Mouse (Mus musculus): Measurements from ENCODE around the gene Caly. TPM values are rescaled to one million over a fixed set of nuclear protein-coding genes. Genes with fewer than 3 reads are reported as not detected.
A peak's percentile ranks its signal among the peaks of the same experiment; 100 is the strongest.

Gene Caly
- polyA plus RNA-seq, 1 experiment from 2014 or later, result 2.0 TPM

DNA sequence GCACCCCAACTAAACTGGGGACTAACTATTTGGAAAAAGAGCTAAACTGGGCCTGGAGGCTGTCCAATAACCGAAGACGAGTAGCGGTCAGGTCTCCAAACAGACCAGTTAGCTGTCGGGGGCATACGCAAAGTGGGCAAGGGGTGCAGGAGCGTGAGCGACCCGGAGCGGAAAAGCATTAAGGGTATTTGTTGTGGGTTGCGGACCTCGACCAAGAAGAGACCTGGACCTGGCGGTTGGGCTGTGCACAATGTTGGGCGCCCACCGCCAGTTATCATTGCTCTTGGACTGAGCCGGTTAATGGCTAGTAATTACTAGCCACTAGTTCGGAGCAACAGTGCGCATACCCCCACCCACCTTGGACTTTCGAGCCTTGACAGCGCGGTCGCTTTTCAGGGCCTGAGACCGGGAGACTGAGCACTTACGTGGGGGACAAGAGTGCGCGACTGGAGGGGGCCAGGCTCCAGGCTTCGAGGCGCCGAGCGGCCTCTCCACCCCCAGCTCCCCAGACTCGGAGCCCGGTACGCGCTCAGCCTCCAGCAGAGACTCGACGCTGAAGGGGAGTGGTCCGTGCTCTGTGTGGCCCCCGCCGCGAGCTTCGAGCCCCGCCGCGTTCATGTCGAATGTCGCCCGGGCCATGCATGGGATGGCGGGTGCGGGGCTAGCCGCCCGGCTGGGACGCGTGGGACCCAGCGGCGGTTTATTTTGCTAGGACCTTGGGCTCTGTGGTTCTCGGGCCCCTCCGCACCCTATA, 33.8 kb downstream of the Caly start, which contains the start of gene Msx3:
Gene Msx3, minus strand, starts transcription at position 729 of the 754 bp plus-strand sequence.
- Histone ChIP-seq H3K9me3 (replicated peaks) (no peaks in the 10 kb centered on the region), H3K4me1 (peaks cover 31% of the 10 kb centered on the region), H3K4me3 (peak within 1 kb of the TSS; percentile 51), H3K27me3 (ENCODE audit: low read depth, poor library complexity, severe bottlenecking) (peaks cover 100% of the 10 kb centered on the region), H3K36me3 (no peaks in the 10 kb centered on the region), H3K27ac (replicated peaks) (0 out of 2 replicates have a peak within 1 kb of the TSS, but pooled peaks have one; percentile 38)
- no peak for DNase-seq (ENCODE audit: low spot score)
- WGBS, result under 1% methylated on average over 56 of the region's 56 CpGs

DNA sequence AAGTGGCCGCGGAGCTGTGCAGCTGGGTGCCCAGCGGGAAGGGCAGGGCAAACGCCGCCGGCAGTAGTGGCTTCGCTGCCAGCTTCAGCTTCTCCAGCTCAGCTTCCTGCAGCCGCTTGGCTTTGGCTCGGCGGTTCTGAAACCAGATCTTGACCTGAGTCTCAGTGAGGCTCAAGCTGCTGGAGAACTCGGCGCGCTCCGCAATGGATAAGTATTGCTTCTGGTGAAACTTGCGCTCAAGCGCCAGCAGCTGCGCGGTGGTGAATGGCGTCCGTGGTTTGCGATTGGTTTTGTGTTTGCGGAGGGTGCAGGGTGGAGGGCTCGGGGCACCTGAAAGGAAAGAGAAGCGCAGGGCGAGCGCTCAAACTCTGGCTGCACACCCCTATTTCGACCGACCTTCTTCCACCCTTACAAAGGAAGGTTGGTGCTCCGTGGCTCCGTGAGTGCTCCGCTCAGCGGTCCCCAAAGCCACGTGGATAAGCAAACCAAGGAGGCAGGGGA, 34.5 kb downstream of the Caly start:
- H3K4me1 ChIP-seq, result peaks cover 31% of the 10 kb centered on the region
- H3K27ac ChIP-seq (replicated peaks), result peak overlapping the region; percentile 38; the same call in 1 of the 2 replicates
- H3K27me3 ChIP-seq (ENCODE audit: low read depth, poor library complexity, severe bottlenecking), result peaks cover 100% of the 10 kb centered on the region
- no peaks in the 10 kb centered on the region for H3K36me3 ChIP-seq
- DNase-seq (ENCODE audit: low spot score), result peak; percentile 61
- H3K9me3 ChIP-seq (replicated peaks), result no peaks in the 10 kb centered on the region
- H3K4me3 ChIP-seq, result peak overlapping the region; percentile 51
- 0% methylated on average over 33 of the region's 33 CpGs for WGBS

DNA sequence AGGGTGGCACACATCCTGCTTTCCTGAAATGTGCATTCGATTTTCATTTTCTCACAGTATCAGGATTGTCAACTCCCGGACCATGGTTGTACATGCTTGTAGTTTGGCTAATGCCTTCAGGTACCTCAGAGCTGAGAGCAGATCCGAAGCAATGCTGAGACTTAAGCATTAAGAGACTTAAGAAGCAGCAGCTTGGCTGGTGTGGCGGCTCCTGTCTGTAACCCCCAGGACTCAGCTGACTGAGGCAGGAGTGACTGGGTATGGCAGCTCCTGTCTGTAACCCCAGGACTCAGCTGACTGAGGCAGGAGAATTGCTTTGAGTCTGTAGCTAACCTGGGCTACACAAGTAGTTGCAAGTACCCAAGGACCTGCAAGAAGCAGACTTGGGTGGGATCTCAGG, 36.8 kb downstream of the Caly start:
- Histone ChIP-seq H3K4me1 (peaks cover 27% of the 10 kb centered on the region), H3K27ac (replicated peaks) (no peak overlapping the region), H3K9me3 (replicated peaks) (no peaks in the 10 kb centered on the region), H3K4me3 (no peak overlapping the region), H3K27me3 (ENCODE audit: low read depth, poor library complexity, severe bottlenecking) (peaks cover 88% of the 10 kb centered on the region), H3K36me3 (peaks cover 6% of the 10 kb centered on the region)
- no peak for DNase-seq (ENCODE audit: low spot score)
- 70% methylated on average over 4 of the region's 4 CpGs for WGBS

DNA sequence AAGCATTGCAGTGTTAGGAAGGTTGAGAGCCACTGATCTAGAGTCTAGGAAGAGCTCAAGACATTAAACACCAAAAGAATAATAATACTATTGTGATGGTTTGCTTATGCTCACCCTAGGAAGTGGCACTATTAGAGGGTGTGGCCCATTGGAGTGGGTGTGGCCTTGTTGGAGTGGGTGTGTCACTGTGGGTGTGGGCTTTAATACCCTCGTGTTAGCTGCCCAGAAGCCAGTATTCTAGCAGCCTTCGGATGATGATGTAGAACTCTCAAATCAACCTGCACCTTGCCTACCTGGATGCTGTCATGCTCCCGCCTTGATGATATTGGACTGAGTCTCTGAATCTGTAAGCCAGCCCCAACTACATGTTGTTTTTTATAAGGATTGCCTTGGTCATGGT, 39.6 kb downstream of the Caly start:
- WGBS, result 72% methylated on average over 3 of the region's 3 CpGs
- no peak for DNase-seq (ENCODE audit: low spot score)
- H3K4me3 ChIP-seq, result no peak overlapping the region
- H3K27ac ChIP-seq (replicated peaks), result no peak overlapping the region
- H3K36me3 ChIP-seq, result peaks cover 29% of the 10 kb centered on the region
- H3K27me3 ChIP-seq (ENCODE audit: low read depth, poor library complexity, severe bottlenecking), result peaks cover 71% of the 10 kb centered on the region
- H3K9me3 ChIP-seq (replicated peaks), result no peaks in the 10 kb centered on the region
- peaks cover 4% of the 10 kb centered on the region for H3K4me1 ChIP-seq

DNA sequence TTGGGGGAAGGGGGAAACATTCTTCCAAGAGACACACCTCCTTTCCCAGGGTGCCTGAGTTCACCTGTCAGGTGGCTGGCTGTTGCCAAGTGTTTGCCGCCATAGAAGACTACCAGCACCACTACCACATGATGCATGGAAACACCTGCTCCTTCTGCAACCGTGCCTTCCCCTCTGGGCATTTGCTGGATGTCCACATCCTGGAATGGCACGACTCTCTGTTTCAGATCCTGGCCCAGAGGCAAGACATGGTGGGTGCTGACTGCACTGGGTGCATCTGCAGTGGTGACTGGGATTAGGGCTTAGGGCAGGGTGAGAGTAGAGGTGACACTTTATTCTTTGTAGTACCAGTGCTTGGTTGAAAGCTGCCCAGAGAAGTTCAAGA, 45.2 kb downstream of the Caly start:
- H3K9me3 ChIP-seq (replicated peaks), result no peaks in the 10 kb centered on the region
- H3K36me3 ChIP-seq, result peaks cover 47% of the 10 kb centered on the region
- peak; percentile 11 for DNase-seq (ENCODE audit: low spot score)
- peaks cover 29% of the 10 kb centered on the region for H3K4me1 ChIP-seq
- H3K4me3 ChIP-seq, result peak overlapping the region; percentile 74
- 69% methylated on average over 3 of the region's 3 CpGs for WGBS
- H3K27ac ChIP-seq (replicated peaks), result no peak overlapping the region
- peaks cover 24% of the 10 kb centered on the region; the same call in 1 of the 2 replicates for H3K27me3 ChIP-seq (ENCODE audit: low read depth, poor library complexity, severe bottlenecking)

DNA sequence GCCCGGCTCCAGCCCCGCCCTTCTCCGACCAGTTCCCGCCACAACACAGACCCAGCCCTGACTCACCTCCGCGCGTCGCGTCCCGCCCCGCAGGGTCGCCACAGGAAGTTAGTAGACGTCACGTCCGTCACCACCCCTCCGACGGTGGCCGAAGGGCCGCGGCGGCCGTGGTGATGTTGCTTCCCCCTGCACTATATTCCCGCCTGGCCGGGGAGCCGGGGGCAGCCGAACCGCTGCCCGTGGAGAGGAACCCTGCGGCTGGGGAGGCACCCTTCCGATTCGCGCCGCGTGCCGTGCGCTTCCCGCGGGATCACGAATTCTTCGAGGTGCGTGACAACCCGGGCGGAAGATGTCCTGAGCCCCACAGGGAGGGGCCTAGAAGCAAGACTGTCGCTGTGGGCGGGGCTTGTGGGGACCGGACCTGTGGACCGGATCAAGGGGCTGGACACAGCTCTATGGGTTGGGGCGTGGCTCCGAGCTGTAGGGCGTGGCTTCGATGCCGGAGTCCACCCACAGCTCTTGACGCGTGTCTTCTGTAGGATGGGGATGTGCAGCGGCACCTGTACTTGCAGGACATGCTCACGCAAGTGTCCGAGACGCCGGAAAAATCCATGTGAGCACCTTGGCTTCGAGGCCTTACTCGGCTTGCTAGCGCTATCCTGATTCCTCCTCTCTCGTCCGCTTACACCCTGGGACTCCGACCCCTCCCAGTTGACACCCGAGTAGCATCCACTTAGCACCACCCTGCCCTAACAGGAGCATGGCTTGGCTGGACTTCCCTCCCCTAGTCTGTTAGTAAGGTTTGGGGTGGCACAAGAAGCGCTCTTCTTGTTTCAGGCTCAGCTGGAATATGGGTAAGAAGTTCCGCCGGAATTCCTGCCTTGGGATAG, 45.8 kb downstream of the Caly start, which contains the start of the genes Zfp511 and Tubgcp2:
Gene Zfp511, plus strand, starts transcription at position 111 of the 890 bp plus-strand sequence.
Gene Tubgcp2, minus strand, starts transcription at position 389 of the 890 bp plus-strand sequence.
- DNase-seq (ENCODE audit: low spot score), result peak; percentile 96
- peak within 1 kb of the TSS; percentile 74 for H3K4me3 ChIP-seq
- H3K9me3 ChIP-seq (replicated peaks), result no peaks in the 10 kb centered on the region
- H3K27ac ChIP-seq (replicated peaks), result peak within 1 kb of the TSS; percentile 95
- 2% methylated on average over 69 of the region's 69 CpGs for WGBS
- peaks cover 29% of the 10 kb centered on the region for H3K4me1 ChIP-seq
- peaks cover 24% of the 10 kb centered on the region; the same call in 1 of the 2 replicates for H3K27me3 ChIP-seq (ENCODE audit: low read depth, poor library complexity, severe bottlenecking)
- peaks cover 54% of the 10 kb centered on the region for H3K36me3 ChIP-seq

DNA sequence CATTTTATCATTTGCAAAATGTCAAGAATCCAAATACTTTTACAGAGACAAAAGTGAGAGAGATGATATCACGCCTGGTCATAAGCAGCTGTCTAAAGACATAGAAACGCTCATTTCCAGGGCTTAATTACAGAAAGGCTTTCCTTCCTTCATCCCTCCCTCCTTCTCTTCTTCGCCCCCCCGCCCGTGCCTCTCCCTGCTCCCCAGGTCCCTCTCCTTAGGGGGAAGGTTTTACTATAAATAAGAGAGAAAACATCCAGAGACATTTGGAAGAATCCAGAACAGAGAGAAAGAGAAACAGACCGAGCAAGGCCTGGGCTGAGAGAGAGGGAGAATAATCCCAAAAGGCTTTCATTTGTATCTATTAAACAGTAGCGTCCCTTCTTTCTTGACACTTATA, 46.9 kb downstream of the Caly start:
- H3K36me3 ChIP-seq, result peaks cover 58% of the 10 kb centered on the region
- H3K4me1 ChIP-seq, result peaks cover 29% of the 10 kb centered on the region
- DNase-seq (ENCODE audit: low spot score), result peak; percentile 11
- H3K27me3 ChIP-seq (ENCODE audit: low read depth, poor library complexity, severe bottlenecking), result peaks cover 20% of the 10 kb centered on the region; the same call in 1 of the 2 replicates
- peak overlapping the region; percentile 74 for H3K4me3 ChIP-seq
- peak overlapping the region; percentile 95 for H3K27ac ChIP-seq (replicated peaks)
- 30% methylated on average over 7 of the region's 7 CpGs for WGBS
- H3K9me3 ChIP-seq (replicated peaks), result no peaks in the 10 kb centered on the region

DNA sequence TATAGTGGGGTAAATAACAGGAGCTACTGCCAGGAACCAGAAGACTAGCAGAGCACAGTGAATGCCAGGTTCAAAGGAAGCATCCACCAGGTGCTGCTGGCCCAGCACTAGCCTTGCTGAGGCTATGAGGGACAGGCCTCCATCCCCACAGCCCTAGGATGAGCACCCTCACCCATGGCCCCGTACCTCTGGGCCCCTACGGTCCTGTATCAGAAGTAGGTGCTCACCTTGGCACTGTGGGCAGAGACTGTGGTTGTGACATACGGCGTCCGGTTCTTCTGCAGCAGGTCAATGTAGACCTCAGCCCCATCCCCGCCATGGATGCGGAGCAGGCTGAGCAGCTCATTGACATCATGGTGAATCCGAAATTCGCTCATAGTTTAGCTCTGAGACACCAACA, 49.0 kb downstream of the Caly start:
- Histone ChIP-seq H3K36me3 (peaks cover 60% of the 10 kb centered on the region), H3K27me3 (ENCODE audit: low read depth, poor library complexity, severe bottlenecking) (peaks cover 15% of the 10 kb centered on the region; the same call in 1 of the 2 replicates), H3K4me3 (no peak overlapping the region), H3K4me1 (peaks cover 29% of the 10 kb centered on the region), H3K27ac (replicated peaks) (no peak overlapping the region), H3K9me3 (replicated peaks) (no peaks in the 10 kb centered on the region)
- 95% methylated on average over 9 of the region's 9 CpGs for WGBS
- DNase-seq (ENCODE audit: low spot score), result no peak

DNA sequence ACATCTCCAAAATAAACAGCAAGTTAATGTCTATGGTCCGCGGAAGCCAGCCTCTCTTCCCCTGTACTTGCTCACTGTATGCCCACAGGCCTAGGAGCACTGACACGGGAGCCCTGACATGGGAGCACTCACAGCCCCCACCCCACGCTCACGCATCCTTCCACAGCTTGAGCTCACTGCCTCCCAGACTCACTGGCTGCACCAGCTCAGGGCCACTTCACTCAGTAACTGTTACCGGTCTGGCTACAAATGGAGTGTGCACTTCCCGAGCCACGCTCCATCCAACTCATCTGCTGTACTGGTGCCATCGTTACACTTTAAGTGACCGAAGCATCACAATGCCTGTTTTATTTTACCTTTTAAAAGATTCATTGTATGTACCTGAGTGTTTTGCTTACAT, 50.0 kb downstream of the Caly start:
- peaks cover 65% of the 10 kb centered on the region for H3K36me3 ChIP-seq
- WGBS, result 94% methylated on average over 10 of the region's 10 CpGs

DNA sequence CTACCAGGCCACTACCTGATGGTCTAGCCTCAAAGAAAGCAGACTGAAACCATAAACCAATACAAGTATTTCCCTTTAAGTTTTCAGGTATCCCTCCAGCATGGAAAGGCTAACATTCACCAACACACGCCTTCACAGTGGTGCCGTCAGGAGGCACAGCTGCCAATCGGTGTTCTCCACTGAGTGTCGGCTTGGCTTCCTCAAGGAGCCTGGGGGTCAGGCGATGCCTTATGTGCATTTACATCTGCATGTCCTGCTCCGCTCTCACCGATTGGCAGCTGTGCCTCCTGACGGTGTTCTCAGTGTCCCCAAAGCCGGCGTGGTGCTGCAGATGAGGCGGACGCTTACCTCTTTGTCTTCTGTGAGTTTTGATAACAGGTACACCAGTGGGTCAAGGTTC, 50.6 kb downstream of the Caly start:
- no peaks in the 10 kb centered on the region for H3K9me3 ChIP-seq (replicated peaks)
- H3K27ac ChIP-seq (replicated peaks), result no peak overlapping the region
- H3K36me3 ChIP-seq, result peaks cover 65% of the 10 kb centered on the region
- 97% methylated on average over 12 of the region's 12 CpGs for WGBS
- no peak for DNase-seq (ENCODE audit: low spot score)
- H3K4me3 ChIP-seq, result no peak overlapping the region
- peaks cover 20% of the 10 kb centered on the region for H3K4me1 ChIP-seq
- no peaks in the 10 kb centered on the region for H3K27me3 ChIP-seq (ENCODE audit: low read depth, poor library complexity, severe bottlenecking)

More for the DNA sequence above, 50.0 kb downstream of the Caly start:
- DNase-seq (ENCODE audit: low spot score), result no peak
- H3K9me3 ChIP-seq (replicated peaks), result no peaks in the 10 kb centered on the region
- no peak overlapping the region for H3K27ac ChIP-seq (replicated peaks)
- peaks cover 26% of the 10 kb centered on the region for H3K4me1 ChIP-seq
- H3K4me3 ChIP-seq, result no peak overlapping the region
- peaks cover 4% of the 10 kb centered on the region; the same call in 1 of the 2 replicates for H3K27me3 ChIP-seq (ENCODE audit: low read depth, poor library complexity, severe bottlenecking)
